Mouse (Mus musculus) frontal cortex, adult (tissue): ENCODE results near the gene Dyx1c1.

Experiments used
- ATAC-seq: cut with Nextera tagmentation; 2 replicates; pipeline ENCODE4 v1.9.2; 2017; ENCODE audit warnings: mild to moderate bottlenecking, moderate library complexity, mixed read lengths; ENCODE audit not compliant: low TSS enrichment

The Dyx1c1 gene

GRCm38 (mm10) chr9:72974734-72975133, 16.1 kb downstream of the Dyx1c1 start:
- no peak for ATAC-seq

DNA sequence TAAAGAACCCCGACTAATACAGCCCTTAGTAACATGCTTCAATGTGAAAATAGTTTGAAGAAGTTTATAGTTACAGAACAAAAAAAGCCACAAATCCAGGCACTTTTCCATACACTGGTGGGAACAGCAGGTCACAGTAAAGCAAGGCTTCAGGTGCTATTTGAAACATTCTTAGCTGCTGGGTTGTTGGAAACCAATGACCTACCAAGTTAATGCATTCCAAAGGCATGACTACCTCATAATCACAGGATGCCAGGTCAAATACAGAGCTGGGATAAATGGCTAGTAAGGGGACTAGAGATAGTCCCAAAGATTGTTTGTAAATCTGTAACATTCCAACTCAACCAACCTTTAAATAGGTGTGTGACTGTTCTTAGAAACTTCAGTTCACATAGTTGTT, 16.7 kb downstream of the Dyx1c1 start:
- ATAC-seq: no peak

DNA sequence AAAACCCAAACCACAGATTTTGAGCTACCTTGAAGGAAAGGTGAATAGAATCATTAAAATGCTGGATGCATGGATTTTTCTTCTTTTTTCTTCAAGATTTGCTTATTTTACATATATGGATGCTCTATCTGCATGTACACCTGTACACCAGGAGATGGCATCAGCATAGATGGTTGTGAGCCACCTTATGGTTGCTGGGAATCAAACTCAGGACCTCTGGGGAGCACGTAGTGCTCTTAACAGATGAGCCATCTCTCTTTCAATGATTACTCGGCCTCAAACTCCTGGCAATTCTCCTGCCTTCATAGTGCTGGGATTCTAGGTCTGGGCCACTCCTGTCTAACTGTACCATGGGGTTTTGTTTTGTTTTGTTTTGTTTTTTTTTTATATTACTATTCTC, 24.5 kb downstream of the Dyx1c1 start:
- no peak for ATAC-seq

GRCm38 (mm10) chr9:72985250-72986220, 26.9 kb downstream of the Dyx1c1 start, which contains the start of the genes Ccpg1os and Ccpg1:
Ccpg1os (minus strand) TSS chr9:72985382.
Ccpg1 (plus strand) TSS chr9:72985429.
- ATAC-seq: peak; percentile 99

GRCm38 (mm10) chr9:72987703-72988102, 29.1 kb downstream of the Dyx1c1 start:
- no peak for ATAC-seq

GRCm38 (mm10) chr9:72988706-72989105, 30.1 kb downstream of the Dyx1c1 start:
- ATAC-seq: no peak

GRCm38 (mm10) chr9:72991420-72991819, 32.8 kb downstream of the Dyx1c1 start:
- no peak for ATAC-seq

GRCm38 (mm10) chr9:72992576-72992975, 34.0 kb downstream of the Dyx1c1 start:
- peak; percentile 38; the same call in 1 of the 2 replicates for ATAC-seq

- ATAC-seq: no peak
Measured at GRCm38 (mm10) chr9:72996167-72996566, 37.6 kb downstream of the Dyx1c1 start.

DNA sequence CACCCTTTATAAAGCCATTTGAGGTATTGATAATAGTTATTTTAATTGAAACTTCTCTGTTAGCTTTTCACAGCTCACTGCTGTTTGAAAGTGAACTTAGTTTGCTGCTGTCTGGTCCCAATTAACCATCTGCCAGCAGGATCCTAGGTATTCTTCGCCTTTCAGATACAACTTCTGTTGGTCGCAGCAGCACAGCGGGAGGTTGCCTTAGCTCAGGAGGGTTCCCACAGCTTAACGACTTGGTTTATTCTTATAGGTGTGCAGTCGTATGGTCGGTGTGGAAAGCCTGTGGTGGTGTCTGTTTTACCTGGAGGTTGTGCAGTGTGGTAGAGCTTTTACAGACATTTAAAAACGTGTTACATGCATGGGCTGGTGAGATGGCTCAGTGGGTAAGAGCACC, 38.2 kb downstream of the Dyx1c1 start:
- ATAC-seq: no peak

- no peak for ATAC-seq
Measured at GRCm38 (mm10) chr9:73000487-73000886, 41.9 kb downstream of the Dyx1c1 start.

GRCm38 (mm10) chr9:73001314-73002011, 42.9 kb downstream of the Dyx1c1 start:
- ATAC-seq: no peak

GRCm38 (mm10) chr9:73002177-73002576, 43.6 kb downstream of the Dyx1c1 start:
- ATAC-seq: no peak

GRCm38 (mm10) chr9:73004076-73004475, 45.5 kb downstream of the Dyx1c1 start:
- ATAC-seq: no peak

DNA sequence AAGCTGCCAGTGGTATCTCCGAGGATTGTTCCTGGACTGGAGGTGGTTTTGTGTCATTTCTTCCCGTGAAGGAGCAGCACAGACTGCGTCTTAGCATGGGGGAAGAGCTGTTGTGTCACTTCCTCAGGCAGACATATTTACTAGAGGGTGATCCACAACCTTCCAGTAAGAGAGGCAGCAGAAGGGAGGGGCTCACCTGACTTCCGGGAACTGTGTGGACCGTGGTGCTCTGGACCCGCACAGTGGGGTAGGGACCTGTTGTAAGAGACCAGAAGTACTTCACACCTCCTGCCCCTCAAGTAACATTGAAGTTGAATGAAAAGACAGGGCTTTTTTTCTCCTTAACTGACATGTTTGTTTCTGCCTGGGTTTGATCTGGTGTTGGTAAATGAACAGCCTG, 46.5 kb downstream of the Dyx1c1 start:
- ATAC-seq: no peak

DNA sequence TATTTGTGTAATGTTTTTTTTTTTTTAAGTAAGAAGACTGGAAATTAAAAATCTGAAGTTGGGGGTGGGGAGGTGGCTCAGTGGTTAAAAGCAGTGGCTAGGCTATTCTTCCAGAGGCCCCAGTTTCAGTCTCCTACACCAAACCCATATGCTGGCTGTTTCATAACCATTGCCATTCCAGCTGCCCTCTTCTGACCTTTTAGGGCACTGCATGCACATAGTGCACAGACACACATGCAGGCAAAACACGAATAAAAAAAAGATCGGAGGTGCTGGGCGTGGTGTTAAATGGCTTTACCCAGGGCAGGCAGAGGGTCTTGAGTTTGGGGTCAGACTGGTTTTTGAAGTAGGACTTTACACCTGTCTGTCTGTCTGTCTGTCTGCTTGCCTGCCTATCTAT, 47.6 kb downstream of the Dyx1c1 start:
- ATAC-seq: no peak

- no peak for ATAC-seq
Measured at GRCm38 (mm10) chr9:73008384-73008783, 49.8 kb downstream of the Dyx1c1 start.

DNA sequence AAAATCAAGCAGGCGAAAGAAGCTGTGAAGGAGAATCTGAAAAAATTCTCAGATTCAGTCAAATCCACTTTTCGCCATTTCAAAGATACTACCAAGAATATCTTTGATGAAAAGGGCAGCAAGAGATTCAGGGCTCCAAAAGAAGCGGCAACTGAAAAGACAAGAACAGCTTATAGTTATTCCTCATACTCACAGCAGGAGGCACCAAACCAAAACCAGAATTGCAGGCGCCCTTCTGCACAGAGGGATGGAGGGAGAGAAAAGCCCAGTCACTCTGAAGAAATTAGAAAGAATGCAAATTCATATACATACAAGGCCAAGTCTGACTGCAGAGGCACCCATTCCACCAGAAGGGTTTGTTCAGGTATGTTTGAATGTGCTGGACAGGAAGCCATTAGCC, 54.0 kb downstream of the Dyx1c1 start:
- ATAC-seq: peak; percentile 50; the same call in 1 of the 2 replicates

- peak; percentile 84 for ATAC-seq
Measured at GRCm38 (mm10) chr9:73014724-73015123, 56.1 kb downstream of the Dyx1c1 start.

GRCm38 (mm10) chr9:73019841-73020240, 61.3 kb downstream of the Dyx1c1 start:
- no peak for ATAC-seq

DNA sequence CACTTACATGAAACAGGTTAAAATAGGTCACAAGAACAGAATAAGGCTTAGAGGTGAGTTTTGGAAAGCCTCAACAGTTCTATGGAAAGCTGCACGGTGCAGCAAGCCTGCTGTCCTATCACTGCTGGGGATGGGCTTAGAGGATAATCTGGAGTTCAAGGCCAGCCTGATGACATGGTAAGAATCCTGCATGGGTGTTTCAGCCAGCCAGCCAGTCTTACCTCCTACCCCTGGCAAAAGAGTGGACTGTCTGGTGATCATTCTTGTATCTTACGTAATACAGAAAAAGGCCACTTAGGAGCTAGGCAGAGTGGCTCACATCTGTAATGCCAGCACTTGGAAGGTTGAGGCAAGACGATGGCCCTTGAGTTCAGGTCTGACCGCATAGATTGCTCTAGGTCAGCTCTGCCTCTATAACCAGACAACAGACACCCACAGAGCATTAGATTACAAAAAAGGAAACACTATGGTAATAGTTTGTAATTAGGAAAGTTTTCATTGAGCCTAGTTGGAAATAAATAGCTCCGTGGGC, 62.0 kb downstream of the Dyx1c1 start:
- no peak for ATAC-seq
